Mouse (Mus musculus) liver, embryonic 11.5 days (tissue): ENCODE data around the gene Tmem91. TPM values are rescaled to one million over a fixed set of nuclear protein-coding genes. Genes with fewer than 3 reads are reported as not detected.
A peak's percentile ranks its signal among the peaks of the same experiment; 100 is the strongest.

Source experiments
- ATAC-seq: fragments of 200-750 bp; cut with Nextera tagmentation; replicated peaks from 2 replicates; pipeline ENCODE4 v1.8.0; 2017; ENCODE audit warnings: moderate number of reproducible peaks, mild to moderate bottlenecking, moderate TSS enrichment, moderate library complexity; ENCODE audit not compliant: low FRiP score
- DNase-seq: peaks from one replicate; pipeline ENCODE4 v3.0.0-alpha.2; 2017; ENCODE audit warnings: low spot score
- H3K27ac ChIP-seq: fragments of 300-500 bp; sonication (generic); 2 replicates; pipeline ENCODE4 v1.5.1; 2014; ENCODE audit warnings: mild to moderate bottlenecking, low read depth, low read length, control low read depth
- H3K27me3 ChIP-seq: fragments of 300-500 bp; sonication (generic); replicated peaks from 2 replicates; pipeline ENCODE4 v1.6.1; 2014; ENCODE audit warnings: low read length, mixed read lengths; ENCODE audit not compliant: control insufficient read depth, insufficient read depth
- H3K36me3 ChIP-seq: fragments of 300-500 bp; sonication (generic); 2 replicates; pipeline ENCODE4 v1.6.1; 2014; ENCODE audit warnings: mild to moderate bottlenecking, low read length, moderate library complexity, mixed read lengths; ENCODE audit not compliant: control insufficient read depth, insufficient read depth
- H3K4me1 ChIP-seq: fragments of 300-500 bp; sonication (generic); replicated peaks from 2 replicates; pipeline ENCODE4 v1.6.1; 2014; ENCODE audit warnings: low read length, mixed read lengths; ENCODE audit not compliant: control insufficient read depth, insufficient read depth
- H3K4me2 ChIP-seq: fragments of 300-500 bp; sonication (generic); 2 replicates; pipeline ENCODE4 v1.6.1; 2014; ENCODE audit warnings: mild to moderate bottlenecking, control low read depth, moderate library complexity
- H3K4me3 ChIP-seq: fragments of 300-500 bp; sonication (generic); 2 replicates; pipeline ENCODE4 v1.5.1; 2014; ENCODE audit warnings: low read depth, low read length, control low read depth
- H3K9ac ChIP-seq: fragments of 300-500 bp; sonication (generic); 2 replicates; pipeline ENCODE4 v1.6.1; 2014; ENCODE audit warnings: low read depth, low read length, control low read depth
- H3K9me3 ChIP-seq: fragments of 300-500 bp; sonication (generic); 2 replicates; pipeline ENCODE4 v1.6.1; 2016; ENCODE audit warnings: low read length, inconsistent platforms, mixed read lengths; ENCODE audit not compliant: control insufficient read depth
- WGBS: fragments of 180-500 bp; shearing (Covaris S2); extraction: QIAGEN DNeasy Blood & Tissue Kit; methylation state at CpG from one replicate; pipeline ENCODE4 v1.1.7; 2014; 5-methylcytosine and 5-hydroxymethylcytosine counted together
- polyA plus RNA-seq: library from polyadenylated mRNA; unstranded; fragments of >200 nt; fragmentation: Nextera tagmentation; extraction: Ambion mirVana; gene quantifications from 2 replicates; pipeline ENCODE4 v1.2.1, GENCODE M21; 2014

Gene Tmem91
- polyA plus RNA-seq, 1 experiment from 2014 or later, result 3.3 TPM

- Histone ChIP-seq H3K27me3 (no peaks in the 10 kb centered on the region), H3K4me2 (no peak overlapping the region), H3K4me1 (peaks cover 35% of the 10 kb centered on the region), H3K27ac (no peak overlapping the region), H3K9ac (no peak overlapping the region), H3K36me3 (peaks cover 35% of the 10 kb centered on the region), H3K4me3 (no peak overlapping the region), H3K9me3 (no peaks in the 10 kb centered on the region)
- ATAC-seq, result no peak
- 85% methylated on average over 9 of the region's 9 CpGs for WGBS
- no peak for DNase-seq
Measured at GRCm38 (mm10) chr7:25712801-25713200, 37.8 kb upstream of the Tmem91 start.

DNA sequence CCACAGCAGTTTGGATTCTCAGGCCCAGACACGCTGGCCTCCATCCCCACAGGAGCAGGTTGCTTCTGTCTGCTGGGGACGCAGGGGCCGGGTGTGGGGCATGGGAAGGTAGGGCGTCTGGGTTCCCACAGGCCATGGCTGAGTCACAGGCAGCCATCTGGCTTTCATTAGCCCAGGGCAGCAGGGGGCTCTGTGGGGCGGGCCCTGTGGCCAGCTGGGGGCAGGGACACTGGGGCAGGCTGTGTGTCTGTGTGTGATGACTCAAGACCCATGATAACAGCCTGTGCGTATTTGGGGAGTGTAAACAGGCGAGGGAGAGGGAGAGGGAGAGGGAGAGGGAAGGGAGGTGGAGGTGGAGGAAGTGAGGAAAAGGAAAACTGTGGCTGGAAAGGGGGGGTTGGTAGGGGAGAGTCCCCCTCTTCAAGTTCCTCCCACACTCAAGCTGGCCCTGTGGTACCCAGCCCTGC lies 36.8 kb upstream of the Tmem91 start:
- peaks cover 35% of the 10 kb centered on the region for H3K36me3 ChIP-seq
- peak; percentile 56 for DNase-seq
- WGBS, result 22% methylated on average over 7 of the region's 7 CpGs
- H3K4me1 ChIP-seq, result peaks cover 39% of the 10 kb centered on the region
- H3K4me3 ChIP-seq, result no peak overlapping the region
- peak; percentile 48 for ATAC-seq
- no peak overlapping the region for H3K9ac ChIP-seq
- H3K4me2 ChIP-seq, result no peak overlapping the region
- H3K27ac ChIP-seq, result peak overlapping the region; percentile 67; the same call in 1 of the 2 replicates
- no peaks in the 10 kb centered on the region for H3K9me3 ChIP-seq
- H3K27me3 ChIP-seq, result no peaks in the 10 kb centered on the region

- DNase-seq (no peak), ATAC-seq (no peak)
- H3K9ac ChIP-seq, result no peak overlapping the region
- H3K9me3 ChIP-seq, result no peaks in the 10 kb centered on the region
- peak overlapping the region; percentile 33; the same call in 1 of the 2 replicates for H3K27ac ChIP-seq
- H3K4me1 ChIP-seq, result peaks cover 43% of the 10 kb centered on the region
- no peak overlapping the region for H3K4me3 ChIP-seq
- no peak overlapping the region for H3K4me2 ChIP-seq
- WGBS, result 71% methylated on average over 5 of the region's 5 CpGs
- no peaks in the 10 kb centered on the region for H3K27me3 ChIP-seq
- H3K36me3 ChIP-seq, result peaks cover 34% of the 10 kb centered on the region
Measured at GRCm38 (mm10) chr7:25711165-25711564, 36.2 kb upstream of the Tmem91 start.

GRCm38 (mm10) chr7:25710519-25711130 lies 35.7 kb upstream of the Tmem91 start:
- H3K9ac ChIP-seq, result no peak overlapping the region

DNA sequence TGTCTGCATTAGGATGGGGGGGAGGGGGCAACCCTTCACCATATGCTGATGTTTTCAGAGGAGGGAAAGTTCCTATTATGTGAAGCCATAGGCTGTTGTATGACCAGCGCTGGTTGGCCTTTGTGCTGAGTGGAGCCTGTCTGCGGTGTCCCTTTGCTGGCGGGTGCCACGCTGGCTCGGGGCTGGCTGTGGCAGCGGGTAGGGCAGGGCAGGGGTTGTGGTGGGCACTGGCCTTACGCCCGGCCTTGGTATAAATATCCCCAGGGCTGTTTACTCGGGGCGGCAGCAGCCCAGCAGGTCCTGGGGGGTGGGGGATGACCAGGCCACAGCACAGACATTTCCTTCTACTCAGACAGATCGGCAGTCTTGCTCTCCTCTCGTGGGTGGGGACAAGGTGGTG lies 35.0 kb upstream of the Tmem91 start:
- ATAC-seq, result no peak
- Histone ChIP-seq H3K9ac (no peak overlapping the region), H3K27me3 (no peaks in the 10 kb centered on the region), H3K9me3 (no peaks in the 10 kb centered on the region), H3K4me3 (no peak overlapping the region), H3K27ac (no peak overlapping the region), H3K36me3 (peaks cover 24% of the 10 kb centered on the region), H3K4me2 (peak overlapping the region; percentile 2; the same call in 1 of the 2 replicates), H3K4me1 (peaks cover 53% of the 10 kb centered on the region)
- 38% methylated on average over 12 of the region's 12 CpGs for whole genome bisulfite sequencing
- no peak for DNase-seq

More at GRCm38 (mm10) chr7:25710519-25711130, 35.7 kb upstream of the Tmem91 start:
- no peak for ATAC-seq
- WGBS, result 33% methylated on average over 7 of the region's 7 CpGs
- no peak overlapping the region for H3K4me3 ChIP-seq
- H3K27me3 ChIP-seq, result no peaks in the 10 kb centered on the region
- peaks cover 29% of the 10 kb centered on the region for H3K36me3 ChIP-seq
- H3K4me2 ChIP-seq, result peak overlapping the region; percentile 2; the same call in 1 of the 2 replicates
- H3K27ac ChIP-seq, result no peak overlapping the region
- no peak for DNase-seq
- H3K4me1 ChIP-seq, result peaks cover 46% of the 10 kb centered on the region
- no peaks in the 10 kb centered on the region for H3K9me3 ChIP-seq

DNA sequence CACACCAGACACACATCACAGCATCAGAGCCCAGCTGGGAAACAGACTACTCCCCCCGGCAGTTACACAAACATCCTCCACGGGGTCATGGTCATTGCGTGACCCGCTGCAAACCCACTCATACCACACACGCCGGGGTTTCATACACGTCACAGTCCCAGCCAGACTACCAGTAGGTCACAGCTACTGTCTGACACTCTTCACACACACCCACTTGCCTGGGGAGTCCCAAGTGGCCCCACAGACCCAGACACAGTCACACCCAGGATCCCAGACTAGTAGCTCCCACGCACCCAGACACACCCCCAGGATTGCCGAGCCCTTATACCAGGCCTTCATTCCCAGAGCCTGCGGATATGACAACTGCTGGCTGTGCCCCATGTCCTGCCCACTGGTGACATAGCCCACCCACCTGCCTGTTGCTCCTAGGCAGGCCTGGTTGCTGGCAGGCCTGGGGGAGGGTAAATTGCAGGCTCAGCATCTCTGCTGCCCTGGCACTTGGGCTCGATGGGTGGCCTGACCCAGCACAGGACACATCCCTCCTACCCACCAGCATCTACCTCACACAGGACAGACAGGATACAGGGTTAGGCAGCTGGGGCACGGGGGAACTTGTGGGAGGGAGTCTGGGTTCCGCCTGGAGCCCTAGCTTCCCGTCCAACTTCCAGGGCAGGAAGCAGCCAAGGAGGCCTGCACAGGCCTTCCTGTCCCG lies 32.8 kb upstream of the Tmem91 start:
- Histone ChIP-seq H3K27ac (peak overlapping the region; percentile 57; the same call in 1 of the 2 replicates), H3K9ac (no peak overlapping the region), H3K9me3 (no peaks in the 10 kb centered on the region), H3K27me3 (no peaks in the 10 kb centered on the region), H3K4me1 (peaks cover 68% of the 10 kb centered on the region), H3K36me3 (peaks cover 9% of the 10 kb centered on the region), H3K4me3 (no peak overlapping the region), H3K4me2 (no peak overlapping the region)
- WGBS, result 57% methylated on average over 15 of the region's 15 CpGs
- DNase-seq, result no peak
- peak; percentile 12 for ATAC-seq

- no peak overlapping the region for H3K9ac ChIP-seq
- ATAC-seq, result no peak
Measured at GRCm38 (mm10) chr7:25706578-25707170, 31.7 kb upstream of the Tmem91 start.

GRCm38 (mm10) chr7:25705801-25706251 lies 30.9 kb upstream of the Tmem91 start:
- Histone ChIP-seq H3K4me1 (peaks cover 51% of the 10 kb centered on the region), H3K4me2 (no peak overlapping the region), H3K9ac (no peak overlapping the region), H3K36me3 (peaks cover 20% of the 10 kb centered on the region), H3K9me3 (peaks cover 7% of the 10 kb centered on the region; the same call in 1 of the 2 replicates), H3K27ac (peak overlapping the region; percentile 46; the same call in 1 of the 2 replicates), H3K4me3 (no peak overlapping the region), H3K27me3 (no peaks in the 10 kb centered on the region)
- no peak for DNase-seq
- 69% methylated on average over 6 of the region's 6 CpGs for WGBS
- ATAC-seq, result no peak

More at GRCm38 (mm10) chr7:25706578-25707170, 31.7 kb upstream of the Tmem91 start:
- Histone ChIP-seq H3K27ac (peak overlapping the region; percentile 46), H3K4me3 (no peak overlapping the region), H3K4me2 (no peak overlapping the region), H3K4me1 (peaks cover 58% of the 10 kb centered on the region), H3K9me3 (peaks cover under 1% of the 10 kb centered on the region; the same call in 1 of the 2 replicates), H3K27me3 (no peaks in the 10 kb centered on the region), H3K36me3 (peaks cover 11% of the 10 kb centered on the region)
- DNase-seq, result no peak
- 45% methylated on average over 7 of the region's 7 CpGs for WGBS
